Mouse (Mus musculus) cerebellum, adult 18-20 months (tissue): ENCODE data around the gene Slc43a2.

Source experiments
- DNase-seq, 2 experiments: peaks; one replicate each; pipeline ENCODE4 v3.0.0; 2021

Gene Slc43a2

DNA sequence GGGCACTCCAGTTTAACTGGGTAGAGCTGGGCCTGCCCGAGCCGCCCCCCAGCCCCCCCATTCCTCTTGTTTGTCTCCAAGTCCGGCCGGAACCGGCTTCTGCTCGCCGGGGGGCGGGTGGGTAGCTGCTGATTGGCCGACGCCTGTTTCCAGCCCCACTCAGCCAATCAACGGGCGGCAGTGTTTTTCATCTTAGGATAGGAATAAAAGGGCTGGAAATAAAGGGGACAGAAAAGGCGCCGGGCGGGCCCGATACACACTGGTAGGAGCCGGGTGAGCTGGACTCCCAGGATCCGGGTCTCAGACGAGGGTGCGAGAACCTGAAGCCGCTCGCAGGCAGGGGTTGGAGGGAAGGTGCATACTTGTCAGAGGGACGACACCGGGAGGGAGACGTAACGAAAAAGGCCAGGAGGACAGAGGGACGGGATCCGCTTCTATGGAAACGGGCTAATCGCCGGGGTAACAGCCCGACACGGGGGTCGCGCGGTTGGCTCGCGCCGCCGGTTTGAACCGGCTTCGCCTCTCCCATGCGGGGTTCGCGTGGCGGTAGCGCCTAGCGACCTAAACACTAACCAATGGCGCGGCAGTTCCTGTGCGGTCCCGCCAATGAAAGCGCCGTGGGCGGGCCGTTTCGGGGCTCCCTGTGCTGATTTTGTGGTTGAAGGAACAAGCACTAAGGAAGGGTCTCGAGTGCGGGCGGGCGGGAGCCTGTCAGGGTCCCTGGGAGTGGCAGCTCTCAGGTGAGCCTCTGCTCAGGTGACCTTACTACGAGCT is at the start of gene Slc43a2:
Slc43a2 (plus strand) TSS at position 226 of the 774 bp plus-strand sequence.
- peak; percentile 96 to 98 for DNase-seq

DNA sequence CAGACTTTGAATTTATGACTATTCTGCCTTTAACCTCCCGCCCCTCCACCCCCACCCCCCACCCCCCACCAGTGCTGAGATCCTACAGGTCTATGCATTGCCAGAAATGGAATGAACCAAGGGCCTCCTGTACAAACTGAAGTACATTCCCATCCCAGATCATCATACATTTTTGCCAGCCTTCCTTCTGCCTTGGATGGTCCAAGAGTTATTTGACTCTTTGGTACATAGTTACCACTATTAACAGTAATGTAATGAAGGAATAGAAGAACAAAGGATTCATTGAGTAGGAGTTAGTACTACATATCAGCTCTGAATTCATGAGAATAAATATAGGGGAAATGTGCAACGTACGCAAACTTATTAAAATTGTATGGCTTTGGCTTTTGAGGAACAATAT is 45.3 kb upstream of the Slc43a2 start:
- DNase-seq: no peak

DNA sequence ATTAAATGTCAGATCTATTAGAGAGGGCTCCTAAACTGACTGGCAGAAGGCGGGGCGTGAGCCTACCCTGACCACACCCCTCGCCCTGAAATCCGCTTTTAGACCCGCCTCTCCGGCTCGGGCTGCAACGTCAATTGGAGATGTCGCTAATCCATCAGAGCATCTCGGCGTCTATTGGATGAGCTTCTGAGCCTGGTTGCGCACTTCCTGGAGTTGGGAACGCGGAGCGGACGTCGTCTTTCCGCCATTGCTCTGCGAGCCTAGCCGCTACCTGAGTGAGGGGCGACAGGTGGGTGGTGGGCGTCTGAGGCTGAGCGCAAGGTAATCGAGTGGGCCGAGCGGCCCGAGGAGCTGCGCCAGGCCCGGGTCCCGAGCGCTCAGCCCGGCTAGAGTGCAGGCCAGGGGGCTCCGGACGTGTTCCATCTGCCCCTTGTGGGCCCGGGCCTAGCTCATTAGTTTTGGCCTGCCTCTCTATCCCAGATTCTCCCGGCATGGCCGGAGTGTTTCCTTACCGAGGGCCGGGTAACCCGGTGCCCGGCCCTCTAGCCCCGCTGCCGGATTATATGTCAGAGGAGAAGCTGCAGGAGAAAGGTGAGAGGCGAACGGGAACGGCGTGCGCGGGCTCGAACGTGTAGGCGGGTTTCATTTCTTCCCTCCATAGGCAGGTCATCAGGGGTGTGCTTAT is 44.8 kb upstream of the Slc43a2 start, which contains the start of gene Prpf8:
Prpf8 (plus strand) TSS at position 216 of the 685 bp plus-strand sequence.
- DNase-seq: peak; percentile 97 to 98

DNA sequence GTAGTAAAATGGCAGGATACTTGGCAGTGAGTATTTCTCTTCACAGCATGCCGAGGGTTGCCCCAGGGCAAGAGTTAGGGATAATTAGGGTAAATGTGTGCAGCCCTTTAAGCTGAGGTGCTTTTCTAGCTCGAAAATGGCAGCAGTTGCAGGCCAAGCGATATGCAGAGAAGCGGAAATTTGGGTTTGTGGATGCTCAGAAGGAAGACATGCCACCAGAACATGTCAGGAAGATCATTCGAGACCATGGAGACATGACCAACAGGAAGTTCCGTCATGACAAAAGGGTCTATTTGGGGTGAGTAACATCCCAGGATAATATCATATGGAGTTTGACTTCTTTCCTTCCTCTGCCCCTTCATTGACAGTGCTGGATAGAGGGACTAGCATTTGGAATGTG is 44.0 kb upstream of the Slc43a2 start:
- DNase-seq: no peak

DNA sequence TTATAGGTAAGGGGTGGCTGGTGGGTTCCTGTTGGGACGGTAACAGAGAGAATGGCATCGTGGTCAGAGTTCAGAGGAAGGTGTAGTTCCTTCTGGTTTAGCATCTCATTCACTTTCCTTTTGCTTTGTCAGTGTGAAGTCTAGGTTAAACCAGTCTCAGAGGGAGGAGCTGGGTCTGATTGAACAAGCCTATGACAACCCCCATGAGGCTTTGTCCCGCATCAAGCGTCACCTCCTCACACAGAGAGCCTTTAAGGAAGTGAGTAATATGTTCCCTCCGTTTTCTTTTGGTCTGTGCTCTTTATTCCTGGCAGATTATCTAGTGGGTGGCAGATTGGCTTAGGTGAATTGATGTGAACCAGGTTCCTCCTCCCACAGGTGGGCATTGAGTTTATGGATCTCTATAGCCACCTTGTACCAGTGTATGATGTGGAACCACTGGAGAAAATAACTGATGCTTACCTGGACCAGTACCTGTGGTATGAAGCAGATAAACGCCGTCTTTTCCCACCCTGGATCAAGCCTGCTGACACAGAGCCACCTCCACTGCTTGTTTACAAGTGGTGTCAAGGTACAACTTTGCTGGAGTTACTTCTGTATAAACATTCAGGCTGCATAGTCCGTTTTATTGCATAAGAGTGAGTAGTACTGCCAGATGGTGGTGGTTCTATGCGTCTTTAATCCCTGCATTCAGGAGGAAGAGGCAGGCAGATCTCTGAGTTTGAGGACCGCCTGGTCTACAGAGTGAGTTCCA is 37.0 kb upstream of the Slc43a2 start:
- no peak for DNase-seq

DNA sequence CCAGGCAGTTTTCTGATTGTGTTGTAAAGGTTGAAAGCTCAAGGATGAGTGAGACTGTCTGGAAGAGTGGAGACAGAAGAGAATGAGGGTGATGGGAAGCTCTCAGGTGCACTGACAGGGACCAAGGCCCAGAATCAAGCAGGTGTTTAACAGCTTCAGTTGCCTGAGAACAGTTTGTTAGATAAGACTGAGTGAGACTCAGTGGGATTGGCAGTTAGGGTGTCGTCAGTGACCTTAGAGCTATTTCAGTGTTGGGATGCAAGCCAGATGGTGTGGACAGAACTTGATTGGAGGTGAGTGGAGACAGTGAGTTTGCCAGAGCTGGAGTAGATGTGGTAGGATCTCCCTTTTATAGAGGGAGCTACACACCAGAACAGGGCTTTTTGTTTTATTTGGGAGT is 33.4 kb upstream of the Slc43a2 start:
- DNase-seq: no peak

DNA sequence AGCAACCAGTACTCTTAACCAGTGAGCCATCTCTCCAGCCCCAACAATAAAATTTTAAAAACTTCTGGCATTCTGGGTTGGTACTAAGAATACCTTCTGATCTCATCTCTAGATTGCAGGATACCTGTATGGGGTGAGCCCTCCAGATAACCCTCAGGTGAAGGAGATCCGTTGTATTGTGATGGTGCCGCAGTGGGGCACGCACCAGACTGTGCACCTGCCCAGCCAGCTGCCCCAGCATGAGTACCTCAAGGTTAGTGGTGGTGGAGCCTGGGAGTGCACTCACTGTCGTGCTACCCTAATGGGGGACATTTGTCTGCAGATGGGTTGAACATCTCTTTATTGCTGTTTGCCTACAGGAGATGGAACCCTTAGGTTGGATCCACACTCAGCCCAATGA is 23.3 kb upstream of the Slc43a2 start:
- no peak for DNase-seq

DNA sequence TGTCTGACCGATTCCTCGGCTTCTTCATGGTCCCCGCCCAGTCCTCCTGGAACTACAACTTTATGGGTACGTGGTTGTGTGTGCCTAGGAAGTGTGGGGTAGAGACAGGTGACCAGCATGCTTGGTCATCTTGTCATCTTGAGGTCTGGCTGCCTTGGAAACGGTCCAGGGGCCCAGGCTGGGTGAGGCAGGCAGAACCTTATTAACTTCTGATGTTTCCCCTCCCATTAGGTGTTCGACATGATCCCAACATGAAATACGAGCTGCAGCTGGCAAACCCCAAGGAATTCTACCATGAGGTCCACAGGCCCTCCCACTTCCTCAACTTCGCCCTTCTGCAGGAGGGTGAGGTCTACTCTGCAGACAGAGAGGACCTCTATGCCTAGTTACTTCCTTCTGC is 22.6 kb upstream of the Slc43a2 start:
- no peak for DNase-seq

DNA sequence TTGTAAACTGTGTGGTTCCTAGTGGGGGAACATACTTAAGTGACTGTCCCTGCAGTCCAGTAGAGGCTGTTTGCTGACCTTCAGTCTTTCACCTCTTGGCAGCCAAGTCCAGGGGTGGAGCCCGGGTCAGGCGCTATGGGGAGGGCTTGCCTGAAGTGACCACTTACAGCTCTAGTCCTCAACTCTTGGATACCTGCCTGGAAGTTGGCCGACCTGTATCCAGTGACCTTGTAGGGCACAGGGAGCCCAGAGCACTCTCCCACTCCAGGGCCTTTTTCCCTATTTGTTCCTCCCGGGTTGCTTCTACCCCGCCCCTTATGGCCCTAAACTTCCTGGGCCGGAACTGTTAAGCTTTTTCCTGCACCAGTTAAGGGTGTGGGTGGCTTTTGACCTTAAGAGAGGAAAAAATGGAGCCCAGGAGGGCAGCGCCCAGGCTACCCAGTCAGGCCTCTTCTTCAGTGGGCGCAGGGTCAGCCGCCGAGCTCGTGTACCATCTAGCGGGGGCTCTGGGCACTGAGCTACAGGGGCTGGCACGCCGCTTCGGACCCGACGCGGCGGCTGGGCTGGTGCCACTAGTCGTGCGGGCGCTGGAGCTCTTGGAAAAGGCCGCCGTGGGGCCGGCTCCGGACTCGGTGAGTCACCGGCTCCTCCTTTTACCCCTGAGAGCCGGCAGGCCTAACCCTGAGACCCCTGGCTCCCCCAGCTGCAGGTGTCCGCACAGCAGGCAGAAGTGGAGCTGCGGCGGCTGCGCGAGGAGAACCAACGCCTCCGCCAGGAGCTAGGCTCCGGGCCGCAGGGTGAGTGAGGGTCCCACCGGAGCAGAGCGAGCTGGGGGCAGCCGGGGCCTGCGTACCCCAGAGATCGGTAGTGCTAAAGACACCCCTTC is 21.5 kb upstream of the Slc43a2 start, which contains the start of gene Rilp:
Rilp (plus strand) TSS at position 354 of the 886 bp plus-strand sequence.
- DNase-seq: peak; percentile 52 to 69

DNA sequence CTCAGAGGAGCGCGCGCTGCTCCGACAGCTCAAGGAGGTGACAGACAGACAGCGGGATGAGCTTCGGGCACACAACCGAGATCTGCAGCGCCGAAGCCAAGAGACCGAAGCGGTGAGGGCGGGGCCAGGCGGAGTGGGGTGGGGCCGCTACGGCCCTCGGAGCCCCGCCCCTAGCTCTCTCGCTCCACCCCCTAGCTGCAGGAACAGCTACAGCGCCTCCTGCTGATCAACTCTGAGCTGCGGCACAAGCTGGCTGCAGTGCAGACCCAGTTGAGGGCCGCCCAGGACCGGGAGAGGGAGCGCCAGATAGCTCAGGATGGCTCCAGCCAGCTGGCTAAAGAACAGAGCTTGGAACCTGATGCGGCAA is 20.9 kb upstream of the Slc43a2 start:
- peak; percentile 93 to 95 for DNase-seq

DNA sequence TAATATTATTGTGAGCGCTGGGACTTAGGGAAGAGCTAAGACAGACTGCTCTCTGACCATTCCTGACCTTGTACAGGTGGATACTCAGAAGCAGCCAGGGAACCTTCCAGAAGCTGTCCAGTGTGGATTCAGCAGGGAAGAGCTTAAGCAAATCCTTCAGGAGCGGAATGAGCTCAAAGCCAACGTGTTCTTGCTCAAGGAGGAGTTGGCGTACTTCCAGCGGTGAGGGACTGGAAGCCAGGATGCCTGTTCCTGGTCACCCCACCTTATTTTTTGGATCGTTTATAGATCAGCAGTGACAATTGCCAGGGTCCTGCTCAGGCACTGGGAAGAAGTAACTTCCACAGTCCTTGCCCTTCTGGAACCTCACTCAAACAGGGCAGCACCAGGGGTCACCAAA is 20.3 kb upstream of the Slc43a2 start:
- peak; percentile 49 to 59 for DNase-seq

DNA sequence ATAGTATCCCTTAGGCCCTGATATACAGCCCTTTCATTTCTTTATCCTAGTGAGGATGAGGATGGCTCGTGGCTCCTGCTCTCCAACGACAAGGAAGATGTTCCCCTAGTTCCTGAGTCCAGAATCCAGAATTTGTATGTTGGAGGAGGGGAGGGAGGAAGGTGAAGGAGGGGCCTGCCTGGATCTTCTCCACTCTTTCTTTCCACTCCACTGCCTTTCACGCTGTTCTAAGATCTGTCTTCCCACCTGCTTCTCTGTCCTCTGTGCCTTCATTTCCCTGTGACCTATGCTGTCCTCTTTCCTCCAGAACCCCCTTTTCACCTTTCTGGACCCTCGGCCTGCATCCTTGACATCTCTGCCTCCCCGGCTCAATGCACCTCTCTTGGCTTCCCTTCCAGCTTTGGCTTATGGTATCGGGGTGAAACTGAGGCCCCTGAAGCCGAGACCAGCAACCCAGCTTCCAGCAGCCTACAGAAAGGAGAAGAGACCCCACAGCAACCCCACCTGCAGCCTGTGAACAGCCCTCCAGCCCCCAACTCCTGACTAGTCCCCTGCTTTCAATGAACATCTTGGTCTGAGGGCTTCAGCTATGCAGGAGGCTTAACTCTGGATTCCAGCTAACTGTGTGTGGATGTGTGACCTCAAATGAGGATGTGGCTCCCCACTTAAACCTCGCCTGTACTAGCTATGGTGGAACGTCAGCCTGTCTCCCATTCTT is 19.0 kb upstream of the Slc43a2 start:
- no peak for DNase-seq

DNA sequence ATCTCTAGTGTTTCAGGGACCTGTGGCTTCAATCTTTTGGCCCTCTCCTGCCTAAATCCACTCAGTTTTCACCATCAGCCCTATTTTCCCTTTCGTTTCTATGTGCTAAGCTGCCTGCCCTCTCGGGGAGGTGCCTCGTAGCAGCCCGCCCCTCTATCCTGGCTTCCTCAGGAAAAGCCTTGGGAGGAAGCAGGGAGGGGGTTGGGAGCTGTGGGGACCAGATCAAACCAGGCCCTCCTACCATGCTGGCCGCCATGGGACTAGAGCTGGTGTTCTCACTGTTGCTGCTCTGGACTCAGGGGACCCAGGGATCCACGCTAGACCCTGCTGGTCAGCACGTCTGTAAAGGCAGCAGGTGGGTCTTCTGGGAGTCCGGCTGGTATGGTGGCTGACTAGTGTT is 18.2 kb upstream of the Slc43a2 start, which contains the start of gene Scarf1:
Scarf1 (plus strand) TSS at position 205 of the 400 bp plus-strand sequence.
- no peak for DNase-seq

DNA sequence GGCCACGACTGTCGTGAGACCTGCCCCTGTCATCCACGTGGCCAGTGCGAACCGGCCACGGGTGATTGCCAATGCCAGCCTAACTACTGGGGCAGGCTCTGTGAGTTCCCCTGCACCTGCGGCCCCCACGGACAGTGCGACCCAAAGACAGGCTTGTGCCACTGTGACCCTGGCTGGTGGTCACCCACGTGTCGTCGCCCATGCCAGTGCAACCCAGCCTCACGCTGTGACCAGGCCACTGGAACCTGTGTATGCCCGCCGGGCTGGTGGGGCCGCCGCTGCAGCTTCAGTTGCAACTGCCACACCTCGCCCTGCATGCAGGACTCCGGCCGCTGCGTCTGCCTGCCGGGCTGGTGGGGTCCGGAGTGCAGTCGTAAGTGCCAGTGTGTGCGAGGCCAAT is 16.3 kb upstream of the Slc43a2 start:
- DNase-seq: no peak

DNA sequence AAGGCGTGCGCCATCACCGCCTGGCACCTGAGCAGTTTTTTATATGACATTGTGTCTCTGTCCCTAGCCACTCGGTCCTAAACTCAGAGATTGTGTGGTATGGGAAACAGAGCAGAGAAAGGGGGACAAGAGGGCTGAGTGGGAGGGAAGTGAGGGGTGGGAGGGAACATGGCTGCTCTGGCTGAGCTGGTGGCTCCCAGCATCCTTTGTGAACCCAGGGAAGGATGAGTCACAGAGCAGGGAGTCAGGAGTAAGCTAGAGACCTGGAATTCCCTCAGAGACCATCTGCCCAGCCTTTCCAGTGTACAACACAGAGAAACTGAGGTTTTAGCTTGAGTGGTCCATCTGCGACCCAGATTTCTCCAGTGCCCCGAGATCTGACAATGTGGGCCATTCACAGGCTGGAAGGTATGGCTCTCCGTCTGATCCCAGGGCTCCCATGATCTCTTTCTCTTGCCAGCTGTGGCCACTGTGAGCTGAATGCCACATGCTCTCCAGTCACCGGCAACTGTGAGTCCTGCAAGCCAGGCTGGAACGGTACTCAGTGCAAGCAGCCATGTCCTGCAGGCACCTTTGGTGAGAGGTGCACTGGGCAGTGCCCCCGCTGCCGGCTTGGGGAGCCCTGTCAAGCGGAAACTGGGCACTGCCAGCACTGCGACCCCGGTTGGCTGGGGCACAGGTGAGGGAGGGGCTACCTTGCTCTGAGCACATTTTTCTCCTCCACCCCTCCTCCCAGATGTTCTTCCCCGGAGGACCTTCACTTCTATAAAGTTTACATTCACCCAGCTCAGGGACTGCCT is 11.5 kb upstream of the Slc43a2 start:
- DNase-seq: no peak

DNA sequence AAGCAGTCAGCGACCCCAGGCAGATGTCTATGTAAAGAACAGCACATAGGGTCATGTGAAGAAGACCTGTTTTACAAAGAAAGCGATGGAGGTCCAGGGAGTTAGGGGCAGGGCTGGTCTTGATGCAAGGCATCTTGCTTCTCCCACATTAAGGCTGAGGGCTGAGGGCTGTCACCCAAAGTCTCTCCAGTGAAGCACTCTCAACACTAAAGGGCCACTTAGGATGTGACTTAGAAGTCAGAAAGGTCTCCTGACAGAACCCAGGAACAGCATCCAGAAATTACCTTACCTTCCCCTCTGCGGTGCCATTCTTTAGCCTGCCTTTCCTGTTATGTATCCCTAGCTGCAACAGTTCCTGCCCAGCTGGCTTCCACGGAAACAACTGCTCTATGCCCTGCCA is 9.9 kb upstream of the Slc43a2 start:
- DNase-seq: no peak

DNA sequence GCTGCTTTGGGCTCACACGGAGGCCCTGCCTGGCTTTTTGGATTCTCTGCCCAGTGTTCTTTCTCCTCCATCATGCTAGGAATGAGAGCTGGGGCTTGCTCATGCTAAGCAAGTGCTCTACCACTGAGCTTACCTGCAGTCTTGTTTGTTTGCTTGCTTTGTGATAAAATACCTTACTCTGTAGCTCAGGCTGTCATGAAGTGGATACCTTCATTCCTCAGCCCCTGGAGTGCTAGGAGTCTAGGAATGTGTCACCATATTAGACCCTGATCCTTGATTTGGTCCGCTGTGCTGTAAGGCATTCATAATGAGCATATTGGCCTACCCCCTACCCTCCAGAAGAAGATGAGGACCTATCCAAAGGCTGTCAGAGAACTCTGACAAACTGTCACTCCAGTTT is 8.7 kb upstream of the Slc43a2 start:
- no peak for DNase-seq

DNA sequence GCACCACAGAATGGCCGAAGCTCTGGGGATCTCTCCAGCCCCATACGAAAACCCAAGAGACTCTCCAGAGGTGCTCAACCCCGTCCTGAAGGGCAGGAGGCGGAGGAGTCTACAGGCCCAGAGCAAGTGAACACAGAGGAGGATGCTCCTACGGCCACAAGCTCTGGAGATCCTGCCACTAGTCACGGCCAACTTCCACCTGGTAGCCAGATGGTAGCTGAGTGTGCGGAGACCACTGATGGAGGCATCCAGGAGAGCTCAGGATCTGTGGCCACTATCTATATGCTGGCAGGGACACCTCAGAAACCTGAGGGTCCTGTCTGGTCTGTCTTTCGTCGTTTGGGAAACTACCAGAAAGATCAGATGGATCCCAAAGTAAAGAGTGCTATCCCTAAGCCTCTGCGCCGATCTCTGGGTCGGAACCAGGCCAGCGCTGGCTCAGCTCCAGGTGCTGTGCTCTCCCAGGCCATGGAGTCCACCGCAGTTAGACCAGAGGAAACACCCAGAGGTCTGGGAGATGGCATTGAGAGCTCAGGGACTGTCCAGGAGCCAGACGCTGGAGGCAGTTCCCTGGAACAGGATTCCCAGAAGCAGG is 5.9 kb upstream of the Slc43a2 start:
- peak; percentile 79 to 82 for DNase-seq

DNA sequence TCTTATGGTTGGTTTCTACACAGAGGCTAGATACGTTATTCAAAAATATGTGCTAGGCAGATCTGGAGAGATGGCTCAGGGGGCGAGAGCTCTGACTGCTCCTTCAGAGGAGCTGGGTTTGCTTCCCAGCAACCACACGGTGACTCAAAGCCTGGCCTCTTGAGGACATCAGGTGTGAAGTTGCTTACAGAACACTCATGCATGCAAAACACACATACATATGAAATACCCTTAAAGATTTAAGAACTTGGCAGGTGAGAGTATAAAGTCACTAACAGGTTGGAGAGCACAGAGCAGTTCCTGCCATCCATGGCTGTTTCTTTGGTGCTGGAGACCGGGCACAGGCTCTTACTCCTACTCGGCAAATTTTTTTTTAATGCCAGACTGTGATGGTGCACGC is 4.6 kb upstream of the Slc43a2 start:
- DNase-seq: no peak

DNA sequence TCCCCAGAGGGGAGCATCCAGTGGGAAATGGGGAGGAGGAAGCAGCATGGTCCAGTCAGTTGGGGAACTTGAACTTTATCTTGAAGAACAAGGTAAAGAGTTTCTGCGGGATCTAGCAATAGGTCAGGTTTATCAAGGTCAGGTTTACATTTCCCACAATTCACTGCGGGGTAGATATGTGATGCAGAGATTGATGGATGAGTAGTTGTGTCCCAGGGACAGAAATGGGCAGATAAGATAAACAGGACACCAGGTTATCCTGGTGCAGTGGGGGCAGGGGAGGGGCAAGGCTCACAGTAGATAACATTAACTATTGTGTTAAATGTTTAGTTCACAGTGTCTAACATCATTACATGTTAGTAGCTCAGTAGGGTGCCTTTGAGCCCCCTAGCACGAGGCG is 1.7 kb upstream of the Slc43a2 start:
- DNase-seq: no peak

DNA sequence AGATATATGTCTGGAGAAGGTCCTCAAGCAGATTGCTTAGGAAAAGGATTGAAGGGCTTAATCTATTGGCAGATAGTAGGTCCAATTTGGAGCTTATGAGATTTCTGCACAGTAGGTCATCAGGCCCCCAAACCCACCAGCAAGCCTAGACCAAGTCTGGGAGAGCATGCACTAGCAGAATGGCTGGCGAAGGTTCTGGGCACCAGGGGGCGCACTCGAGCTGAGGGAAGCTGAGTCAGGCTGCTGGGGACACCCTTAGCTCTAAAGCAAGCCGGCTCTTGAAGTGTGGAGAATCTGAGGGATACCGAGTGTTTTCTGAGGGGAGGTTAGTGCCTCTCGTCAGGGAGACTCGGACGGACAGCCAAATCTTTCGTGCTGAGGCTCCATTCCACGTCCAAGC is 1.2 kb upstream of the Slc43a2 start:
- peak; percentile 99 for DNase-seq
